Mouse (Mus musculus) bone marrow macrophage, adult 2 months (primary cell): ENCODE results near the gene Etl4.

Experiments
- CTCF ChIP-seq: IDR thresholded peaks from 2 replicates; pipeline ENCODE4 v1.5.1; 2012; ENCODE audit warnings: low read depth, mild to moderate bottlenecking, low read length, moderate library complexity
- POLR2A ChIP-seq: IDR thresholded peaks from 2 replicates; pipeline ENCODE4 v1.6.1; 2012; ENCODE audit warnings: mild to moderate bottlenecking, low read depth, low read length, borderline replicate concordance

GRCm38 (mm10) chr2:20676379-20676778 is 766.8 kb downstream of the Etl4 start:
- no peak for TF ChIP-seq CTCF
- no peak for TF ChIP-seq POLR2A
